Mouse (Mus musculus) limb, embryonic 12.5 days (tissue): ENCODE results near the gene Mettl21e. TPM values are rescaled to one million over a fixed set of nuclear protein-coding genes. Genes with fewer than 3 reads are reported as not detected.
"Not testable (repeated sequence)": the region's sequence is repeated elsewhere in the genome, so short reads cannot be mapped to it uniquely, and the experiment has no call there.

ENCODE experiments used
- ATAC-seq: fragments of 200-750 bp; cut with Nextera tagmentation; 2 replicates; pipeline ENCODE4 v1.8.0; 2017; ENCODE audit warnings: low read depth, moderate TSS enrichment; ENCODE audit not compliant: insufficient number of reproducible peaks, insufficient read depth, low FRiP score, low TSS enrichment
- H3K27ac ChIP-seq: fragments of 300-500 bp; sonication (generic); 2 replicates; pipeline ENCODE4 v1.5.1; 2016; ENCODE audit warnings: mild to moderate bottlenecking, moderate library complexity
- H3K27me3 ChIP-seq: fragments of 300-500 bp; sonication (generic); 2 replicates; pipeline ENCODE4 v1.6.1; 2016; ENCODE audit warnings: mild to moderate bottlenecking, moderate library complexity
- H3K36me3 ChIP-seq: fragments of 300-500 bp; sonication (generic); 2 replicates; pipeline ENCODE4 v1.6.1; 2016; ENCODE audit warnings: mild to moderate bottlenecking, moderate library complexity
- H3K4me1 ChIP-seq: fragments of 300-500 bp; sonication (generic); replicated peaks from 2 replicates; pipeline ENCODE4 v1.6.1; 2016
- H3K4me2 ChIP-seq: fragments of 300-500 bp; sonication (generic); 2 replicates; pipeline ENCODE4 v1.6.1; 2016; ENCODE audit warnings: mild to moderate bottlenecking, moderate library complexity
- H3K4me3 ChIP-seq: fragments of 300-500 bp; sonication (generic); replicated peaks from 2 replicates; pipeline ENCODE4 v1.5.1; 2016; ENCODE audit warnings: mild to moderate bottlenecking
- H3K9ac ChIP-seq: fragments of 300-500 bp; sonication (generic); replicated peaks from 2 replicates; pipeline ENCODE4 v1.6.1; 2016; ENCODE audit warnings: mild to moderate bottlenecking, moderate library complexity
- H3K9me3 ChIP-seq: fragments of 300-500 bp; sonication (generic); 2 replicates; pipeline ENCODE4 v1.6.1; 2016; ENCODE audit warnings: mild to moderate bottlenecking, moderate library complexity
- WGBS: fragments of 180-500 bp; shearing (Covaris S2); methylation state at CpG from one replicate; pipeline ENCODE4 v1.1.7; 2016; 5-methylcytosine and 5-hydroxymethylcytosine counted together
- polyA plus RNA-seq: library from polyadenylated mRNA; unstranded; fragments of >200 nt; fragmentation: Nextera tagmentation; extraction: Ambion mirVana; gene quantifications from 2 replicates; pipeline ENCODE4 v1.2.1, GENCODE M21; 2016

Gene Mettl21e
- polyA plus RNA-seq: not detected in 2 replicates

DNA sequence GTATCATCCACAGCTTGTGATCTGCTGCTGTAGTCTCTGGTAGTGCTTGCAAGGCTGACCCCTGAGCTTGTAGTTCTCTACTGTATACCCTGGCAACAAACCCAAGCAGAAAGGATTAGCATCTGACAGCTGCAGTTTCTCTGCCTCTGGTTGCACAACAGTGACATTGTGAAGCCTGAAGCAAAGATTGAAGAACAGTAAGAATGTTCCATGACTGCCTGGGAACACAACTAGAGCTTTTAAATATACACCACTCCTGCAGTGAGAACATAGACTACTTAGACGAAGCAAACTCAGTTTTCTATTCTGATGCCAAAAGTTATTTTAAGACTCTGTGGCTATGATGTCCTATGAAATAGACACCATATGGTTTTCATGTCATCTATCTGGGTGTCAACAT, at the start of gene Mettl21e:
TSS of gene Mettl21e (minus strand) at position 86 of the 400 bp plus-strand sequence.
- Histone ChIP-seq H3K9me3 (no peaks in the 10 kb centered on the region), H3K36me3 (no peaks in the 10 kb centered on the region), H3K27ac (no peak within 1 kb of the TSS), H3K27me3 (no peaks in the 10 kb centered on the region), H3K9ac (no peak within 1 kb of the TSS), H3K4me3 (no peak within 1 kb of the TSS), H3K4me2 (no peak within 1 kb of the TSS), H3K4me1 (no peaks in the 10 kb centered on the region)
- ATAC-seq: no peak
- WGBS: 79% methylated on average over 1 of the region's 1 CpGs

DNA sequence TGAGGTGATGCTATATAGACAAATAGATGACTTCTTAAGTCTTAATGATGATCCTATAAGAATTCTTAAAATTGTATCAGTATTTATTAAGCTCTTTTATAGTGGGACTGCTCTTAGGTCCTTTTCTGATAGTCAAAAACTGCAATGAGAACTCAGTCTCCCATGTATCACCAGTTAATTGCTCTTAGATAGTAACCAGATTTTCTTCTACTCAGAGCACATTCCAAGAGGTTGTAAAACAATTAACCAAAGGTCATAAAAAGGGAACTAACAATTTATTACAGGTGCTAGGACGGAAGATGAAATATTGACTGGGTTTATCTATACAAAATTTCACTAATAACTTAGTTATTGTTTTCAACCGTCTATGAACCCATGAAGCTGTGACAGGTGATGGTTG, 21.7 kb upstream of the Mettl21e start:
- not testable (repeated sequence) for H3K4me2 ChIP-seq, ATAC-seq, H3K9ac ChIP-seq, H3K9me3 ChIP-seq, H3K4me1 ChIP-seq, H3K36me3 ChIP-seq, H3K4me3 ChIP-seq, H3K27me3 ChIP-seq, H3K27ac ChIP-seq
- WGBS: 35% methylated on average over 2 of the region's 2 CpGs

DNA sequence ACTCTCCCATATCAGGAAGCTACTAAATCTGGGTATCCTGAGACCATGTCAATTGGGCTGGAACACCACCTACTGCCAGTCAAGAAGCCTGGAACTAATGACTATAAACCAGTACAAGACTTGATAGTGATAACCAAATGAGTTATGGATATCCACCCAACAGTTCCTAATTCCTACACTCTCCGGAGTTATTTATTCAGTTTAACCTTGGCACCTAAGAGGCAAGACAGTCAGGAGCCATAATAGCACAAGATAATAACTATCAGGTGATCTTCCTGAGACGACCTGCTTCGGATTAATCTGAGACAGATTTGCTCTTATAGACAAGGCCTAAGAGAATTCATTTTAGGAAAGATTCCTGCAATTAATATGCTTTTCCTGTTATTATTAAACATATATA, 21.2 kb upstream of the Mettl21e start:
- 82% methylated on average over 3 of the region's 3 CpGs for WGBS
- no peak for ATAC-seq
- Histone ChIP-seq H3K4me2 (no peak overlapping the region), H3K9me3 (no peaks in the 10 kb centered on the region), H3K4me1 (no peaks in the 10 kb centered on the region), H3K27ac (no peak overlapping the region), H3K9ac (no peak overlapping the region), H3K4me3 (no peak overlapping the region), H3K27me3 (no peaks in the 10 kb centered on the region), H3K36me3 (no peaks in the 10 kb centered on the region)

GRCm38 (mm10) chr1:44237305-44237704, 18.5 kb upstream of the Mettl21e start:
- H3K4me2 ChIP-seq: no peak overlapping the region
- no peak for ATAC-seq
- no peaks in the 10 kb centered on the region for H3K27me3 ChIP-seq
- H3K9ac ChIP-seq: no peak overlapping the region
- H3K4me1 ChIP-seq: no peaks in the 10 kb centered on the region
- H3K9me3 ChIP-seq: no peaks in the 10 kb centered on the region
- no peaks in the 10 kb centered on the region for H3K36me3 ChIP-seq
- no peak overlapping the region for H3K27ac ChIP-seq
- no peak overlapping the region for H3K4me3 ChIP-seq
- WGBS: 81% methylated on average over 2 of the region's 2 CpGs

DNA sequence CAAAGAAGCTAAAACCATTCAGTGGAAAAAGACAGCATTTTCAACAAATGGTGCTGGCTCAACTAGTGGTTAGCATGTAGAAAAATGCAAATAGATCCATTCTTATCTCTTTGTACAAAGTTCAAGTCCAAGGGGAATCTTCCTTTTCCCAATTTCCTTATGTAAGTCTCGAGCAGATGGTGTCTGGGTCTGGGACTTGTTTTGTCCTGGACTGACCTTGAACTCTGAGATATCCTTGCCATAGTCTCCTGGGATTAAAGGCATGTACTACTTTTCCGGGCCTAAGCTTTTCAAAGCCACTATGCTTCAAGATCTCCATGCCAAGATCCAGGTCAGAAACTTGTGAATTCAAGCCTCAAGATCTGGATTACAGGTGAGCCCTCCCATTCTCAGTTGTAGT, 16.6 kb upstream of the Mettl21e start:
- H3K9ac ChIP-seq: no peak overlapping the region
- H3K4me1 ChIP-seq: no peaks in the 10 kb centered on the region
- ATAC-seq: no peak
- H3K4me2 ChIP-seq: no peak overlapping the region
- no peaks in the 10 kb centered on the region for H3K27me3 ChIP-seq
- no peaks in the 10 kb centered on the region for H3K9me3 ChIP-seq
- no peaks in the 10 kb centered on the region for H3K36me3 ChIP-seq
- no peak overlapping the region for H3K27ac ChIP-seq
- no peak overlapping the region for H3K4me3 ChIP-seq
- 78% methylated on average over 2 of the region's 2 CpGs for WGBS

GRCm38 (mm10) chr1:44234531-44234930, 15.8 kb upstream of the Mettl21e start:
- ATAC-seq, H3K36me3 ChIP-seq, H3K27ac ChIP-seq, H3K27me3 ChIP-seq, H3K4me1 ChIP-seq, H3K9me3 ChIP-seq, H3K4me2 ChIP-seq, H3K4me3 ChIP-seq, H3K9ac ChIP-seq: not testable (repeated sequence)
- WGBS: 87% methylated on average over 2 of the region's 2 CpGs

- Histone ChIP-seq H3K4me2 (no peak overlapping the region), H3K36me3 (no peaks in the 10 kb centered on the region), H3K4me1 (no peaks in the 10 kb centered on the region), H3K9me3 (no peaks in the 10 kb centered on the region; the same call in 1 of the 2 replicates), H3K27ac (no peak overlapping the region), H3K9ac (no peak overlapping the region), H3K27me3 (no peaks in the 10 kb centered on the region), H3K4me3 (no peak overlapping the region)
- ATAC-seq: no peak
- 47% methylated on average over 2 of the region's 2 CpGs for WGBS
Observed at GRCm38 (mm10) chr1:44229044-44229443, 10.3 kb upstream of the Mettl21e start.

DNA sequence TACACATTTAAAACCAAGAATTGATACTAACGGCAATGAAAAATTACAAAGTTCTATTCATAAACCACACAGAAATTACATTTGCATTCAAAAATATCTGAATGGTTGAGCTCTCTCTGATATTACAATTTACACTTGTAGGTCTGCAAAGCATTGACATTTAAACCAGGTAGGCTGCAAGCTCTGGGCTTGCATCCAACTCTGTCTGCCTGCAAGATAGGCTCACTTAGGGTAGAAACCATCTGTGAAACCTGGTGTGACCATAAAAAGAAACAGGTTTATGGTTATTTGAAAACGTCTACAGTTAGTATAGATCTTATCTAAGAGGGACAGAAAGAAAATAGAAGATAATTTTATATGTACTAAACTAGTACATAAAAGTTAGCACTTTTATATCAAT, 1.6 kb downstream of the Mettl21e start:
- Histone ChIP-seq H3K9me3 (no peaks in the 10 kb centered on the region), H3K27ac (no peak overlapping the region), H3K27me3 (no peaks in the 10 kb centered on the region), H3K36me3 (no peaks in the 10 kb centered on the region), H3K4me1 (no peaks in the 10 kb centered on the region), H3K4me2 (no peak overlapping the region), H3K4me3 (no peak overlapping the region), H3K9ac (no peak overlapping the region)
- ATAC-seq: no peak
- WGBS: 56% methylated on average over 2 of the region's 2 CpGs

DNA sequence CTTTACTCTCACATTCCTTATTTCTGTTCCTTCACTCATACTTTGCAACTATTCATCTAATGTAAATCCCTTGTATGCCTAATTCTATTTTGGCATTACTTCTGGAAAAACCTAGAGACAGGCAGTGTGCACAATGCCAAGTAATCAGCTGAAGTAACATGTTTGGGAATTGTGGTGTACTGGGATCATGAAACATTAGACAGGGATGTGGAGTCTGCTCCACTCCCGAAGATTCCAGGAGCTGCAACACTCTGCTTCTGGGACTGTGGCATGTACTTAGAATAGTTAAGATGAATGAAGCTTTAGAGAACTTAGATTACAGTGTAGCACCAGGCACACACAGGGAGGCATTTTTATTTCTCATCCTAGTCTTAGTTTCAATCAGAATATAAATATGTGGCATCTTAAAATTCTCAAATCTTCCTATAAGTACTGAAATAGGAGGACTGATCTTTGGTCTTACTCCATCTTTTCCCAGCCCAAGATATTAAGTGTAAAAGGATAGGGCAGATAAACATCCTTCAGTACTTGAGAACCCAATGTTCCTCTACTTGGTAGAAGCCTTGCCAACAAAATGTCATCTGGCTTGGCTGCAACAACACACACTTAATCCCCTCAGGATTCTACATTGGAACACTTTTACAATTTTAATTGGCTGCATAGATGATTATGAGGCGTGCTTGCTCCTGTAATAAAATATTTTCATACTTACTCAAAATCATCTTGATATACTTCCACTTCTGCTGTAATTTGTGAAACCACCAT, 2.2 kb downstream of the Mettl21e start:
- WGBS: 75% methylated on average over 2 of the region's 2 CpGs
- no peak overlapping the region for H3K27ac ChIP-seq
- no peaks in the 10 kb centered on the region for H3K9me3 ChIP-seq
- H3K4me3 ChIP-seq: no peak overlapping the region
- H3K9ac ChIP-seq: no peak overlapping the region
- no peaks in the 10 kb centered on the region for H3K36me3 ChIP-seq
- H3K27me3 ChIP-seq: no peaks in the 10 kb centered on the region
- ATAC-seq: no peak
- H3K4me1 ChIP-seq: no peaks in the 10 kb centered on the region
- no peak overlapping the region for H3K4me2 ChIP-seq

DNA sequence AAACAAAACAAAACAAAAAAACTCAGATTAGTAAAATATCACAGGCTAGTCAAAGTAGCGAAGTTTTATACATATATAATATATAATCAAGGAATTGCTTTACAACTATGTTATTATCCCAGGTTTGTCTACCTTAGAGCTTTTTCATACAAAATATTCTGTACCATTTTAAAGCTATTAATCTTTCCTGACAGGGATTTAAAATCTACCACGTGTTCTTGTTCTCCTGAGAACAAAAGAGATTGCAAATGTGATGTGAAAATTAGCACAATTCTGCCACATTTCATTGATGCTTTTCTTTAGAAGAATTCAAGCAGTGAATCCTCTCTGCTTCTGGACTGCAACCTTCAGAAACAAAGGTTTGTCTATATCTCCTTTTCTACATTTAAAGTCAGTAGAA, 4.3 kb downstream of the Mettl21e start:
- no peak for ATAC-seq
- Histone ChIP-seq H3K27me3 (no peaks in the 10 kb centered on the region), H3K4me2 (no peak overlapping the region), H3K4me3 (no peak overlapping the region), H3K36me3 (no peaks in the 10 kb centered on the region), H3K4me1 (no peaks in the 10 kb centered on the region), H3K27ac (no peak overlapping the region), H3K9ac (no peak overlapping the region), H3K9me3 (no peaks in the 10 kb centered on the region)
- 56% methylated on average over 2 of the region's 2 CpGs for WGBS

DNA sequence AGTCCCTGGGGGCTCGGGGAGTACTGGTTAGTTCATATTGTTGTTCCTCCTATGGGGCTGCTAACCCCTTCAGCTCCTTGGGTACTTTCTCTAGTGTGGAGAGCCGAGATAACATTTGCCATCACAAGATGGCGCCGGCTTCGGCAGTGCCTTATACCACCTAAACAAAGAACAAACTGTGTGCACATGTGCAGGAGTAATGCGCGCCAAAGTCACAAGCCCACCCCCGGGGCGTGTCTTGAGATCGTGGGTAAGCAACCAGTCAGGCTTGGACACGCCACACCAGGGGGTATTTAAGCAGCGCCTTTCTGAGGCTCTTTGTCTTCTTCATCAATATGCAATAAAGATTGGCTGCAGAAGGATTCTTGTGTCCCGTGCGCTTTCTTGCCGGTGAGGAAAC, 15.9 kb downstream of the Mettl21e start:
- no peak overlapping the region for H3K9ac ChIP-seq
- peaks cover 3% of the 10 kb centered on the region; the same call in 1 of the 2 replicates for H3K4me1 ChIP-seq
- H3K27me3 ChIP-seq: peaks cover 15% of the 10 kb centered on the region
- H3K4me2 ChIP-seq: no peak overlapping the region
- no peak for ATAC-seq
- 92% methylated on average over 15 of the region's 15 CpGs for WGBS
- no peak overlapping the region for H3K27ac ChIP-seq
- no peak overlapping the region for H3K4me3 ChIP-seq
- no peaks in the 10 kb centered on the region for H3K9me3 ChIP-seq
- no peaks in the 10 kb centered on the region for H3K36me3 ChIP-seq
